Mouse (Mus musculus): ENCODE results near the gene Gal3st1. TPM values are rescaled to one million over a fixed set of nuclear protein-coding genes. Genes with fewer than 3 reads are reported as not detected.
"Not testable (repeated sequence)": the region's sequence is repeated elsewhere in the genome, so short reads cannot be mapped to it uniquely, and the experiment has no call there.

Gene Gal3st1
- polyA plus RNA-seq, 1 experiment from 2014 or later = 1.5 TPM

GRCm38 (mm10) chr11:4015796-4016195 lies 32.4 kb downstream of the Gal3st1 start:
- 92% methylated on average over 14 of the region's 14 CpGs for WGBS
- ATAC-seq (ENCODE audit: low FRiP score); H3K9ac ChIP-seq (ENCODE audit: low read depth, low read length); H3K27me3 ChIP-seq (ENCODE audit: control insufficient read depth, insufficient read depth, low read length); H3K4me3 ChIP-seq (ENCODE audit: low read depth, low read length); H3K4me2 ChIP-seq (replicated peaks; ENCODE audit: low read depth, low read length); H3K27ac ChIP-seq (ENCODE audit: low read depth, low read length); H3K9me3 ChIP-seq (ENCODE audit: control insufficient read depth, low read length); H3K36me3 ChIP-seq (ENCODE audit: control insufficient read depth, insufficient read depth, low read length); H3K4me1 ChIP-seq (replicated peaks; ENCODE audit: control insufficient read depth, insufficient read depth, low read length); DNase-seq (ENCODE audit: low spot score): not testable (repeated sequence)

DNA sequence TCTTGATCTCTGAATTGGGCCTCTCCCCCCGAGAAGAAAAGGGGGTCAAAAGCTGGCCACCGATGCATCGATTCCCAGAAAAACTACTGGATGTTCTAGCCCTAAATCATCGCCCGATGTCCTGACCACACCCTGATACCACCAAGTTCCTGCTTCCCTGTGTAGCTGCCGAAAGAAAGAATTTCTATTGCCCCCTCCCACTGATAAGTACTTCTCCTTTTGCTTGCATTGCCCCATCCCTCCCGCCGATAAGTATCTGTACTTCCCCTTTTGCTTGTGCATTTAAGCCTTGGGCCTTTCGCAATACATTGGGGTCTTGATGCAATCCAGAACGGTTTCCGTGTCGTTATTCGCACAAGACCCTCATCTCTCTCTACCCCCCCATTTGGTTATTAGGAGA lies 38.7 kb downstream of the Gal3st1 start:
- WGBS = 94% methylated on average over 13 of the region's 13 CpGs
- H3K4me3 ChIP-seq (ENCODE audit: low read depth, low read length); H3K36me3 ChIP-seq (ENCODE audit: control insufficient read depth, insufficient read depth, low read length); H3K27me3 ChIP-seq (ENCODE audit: control insufficient read depth, insufficient read depth, low read length); H3K9me3 ChIP-seq (ENCODE audit: control insufficient read depth, low read length); ATAC-seq (ENCODE audit: low FRiP score); DNase-seq (ENCODE audit: low spot score); H3K4me1 ChIP-seq (replicated peaks; ENCODE audit: control insufficient read depth, insufficient read depth, low read length); H3K27ac ChIP-seq (ENCODE audit: low read depth, low read length); H3K4me2 ChIP-seq (replicated peaks; ENCODE audit: low read depth, low read length); H3K9ac ChIP-seq (ENCODE audit: low read depth, low read length): not testable (repeated sequence)

- no peaks in the 10 kb centered on the region for H3K9me3 ChIP-seq (ENCODE audit: control insufficient read depth, low read length)
- H3K9ac ChIP-seq (ENCODE audit: low read depth, low read length) = no peak overlapping the region
- no peaks in the 10 kb centered on the region for H3K36me3 ChIP-seq (ENCODE audit: control insufficient read depth, insufficient read depth, low read length)
- H3K4me3 ChIP-seq (ENCODE audit: low read depth, low read length) = no peak overlapping the region
- no peak overlapping the region for H3K27ac ChIP-seq (ENCODE audit: low read depth, low read length)
- no peaks in the 10 kb centered on the region for H3K4me1 ChIP-seq (replicated peaks; ENCODE audit: control insufficient read depth, insufficient read depth, low read length)
- DNase-seq (ENCODE audit: low spot score) (no peak), ATAC-seq (ENCODE audit: low FRiP score) (no peak)
- no peaks in the 10 kb centered on the region for H3K27me3 ChIP-seq (ENCODE audit: control insufficient read depth, insufficient read depth, low read length)
- 76% methylated on average over 2 of the region's 2 CpGs for WGBS
- no peak overlapping the region for H3K4me2 ChIP-seq (replicated peaks; ENCODE audit: low read depth, low read length)
Observed at GRCm38 (mm10) chr11:4023321-4023720, 39.9 kb downstream of the Gal3st1 start.

DNA sequence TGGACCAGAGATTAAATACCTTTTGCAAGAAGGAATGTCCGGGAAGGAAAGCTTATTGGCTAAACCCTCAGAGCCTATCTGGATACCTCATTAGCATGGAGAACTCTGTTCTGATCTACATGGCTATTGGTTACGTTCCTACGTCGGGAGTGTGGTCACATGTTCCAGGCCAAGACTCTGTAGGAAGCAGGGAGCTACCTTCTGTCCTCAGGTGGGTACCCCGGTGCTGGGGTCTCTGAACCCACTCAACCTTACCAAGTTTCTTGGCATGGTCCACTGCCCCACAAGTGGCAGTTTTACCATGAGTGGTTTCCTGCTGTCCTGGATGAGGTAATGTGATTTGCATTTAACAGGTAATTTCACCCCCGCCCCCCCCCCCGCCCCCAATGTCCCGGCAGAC lies 43.6 kb downstream of the Gal3st1 start:
- no peak overlapping the region for H3K9ac ChIP-seq (ENCODE audit: low read depth, low read length)
- WGBS = 80% methylated on average over 8 of the region's 8 CpGs

DNA sequence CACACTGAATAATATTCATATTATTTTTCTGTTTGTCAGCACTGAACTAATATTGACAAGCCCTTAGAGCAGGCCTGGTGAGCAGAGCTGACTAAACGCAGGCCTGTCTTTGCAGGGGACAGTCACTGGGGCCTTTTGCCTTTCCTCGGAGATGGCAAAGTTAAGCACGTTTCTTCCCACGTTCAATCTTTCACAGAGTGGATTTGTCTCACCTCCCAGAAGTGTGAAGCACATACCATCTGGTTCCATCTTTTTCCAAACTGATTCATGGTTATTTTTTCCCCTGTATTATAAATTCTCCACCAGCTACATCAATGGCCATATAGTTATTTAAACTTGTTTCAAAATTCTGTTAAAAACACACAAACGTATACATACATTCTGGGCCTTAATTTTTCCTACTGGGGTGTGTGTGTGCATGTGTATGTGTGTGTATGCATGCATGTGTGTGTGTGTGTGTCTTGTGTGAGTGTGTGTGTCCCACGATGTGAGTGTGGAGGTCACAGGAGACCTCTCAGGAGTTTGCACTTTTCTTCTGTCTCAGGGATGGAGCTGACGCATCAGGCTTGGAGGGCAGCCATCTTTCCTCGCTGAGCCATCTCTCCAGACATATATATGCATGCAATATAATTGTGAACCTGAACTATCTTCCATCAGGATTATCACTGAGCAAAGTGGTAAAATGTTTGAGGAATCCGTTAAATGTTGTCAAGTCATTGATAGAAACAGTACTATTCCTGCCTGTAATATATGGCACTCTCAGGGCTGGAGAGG lies 44.3 kb downstream of the Gal3st1 start:
- H3K4me3 ChIP-seq (ENCODE audit: low read depth, low read length) = no peak overlapping the region
- no peak for ATAC-seq (ENCODE audit: low FRiP score)
- no peaks in the 10 kb centered on the region for H3K9me3 ChIP-seq (ENCODE audit: control insufficient read depth, low read length)
- no peak overlapping the region for H3K9ac ChIP-seq (ENCODE audit: low read depth, low read length)
- 83% methylated on average over 9 of the region's 9 CpGs for WGBS
- no peaks in the 10 kb centered on the region for H3K27me3 ChIP-seq (ENCODE audit: control insufficient read depth, insufficient read depth, low read length)
- no peaks in the 10 kb centered on the region for H3K36me3 ChIP-seq (ENCODE audit: control insufficient read depth, insufficient read depth, low read length)
- no peaks in the 10 kb centered on the region for H3K4me1 ChIP-seq (replicated peaks; ENCODE audit: control insufficient read depth, insufficient read depth, low read length)
- no peak for DNase-seq (ENCODE audit: low spot score)
- no peak overlapping the region for H3K27ac ChIP-seq (ENCODE audit: low read depth, low read length)
- H3K4me2 ChIP-seq (replicated peaks; ENCODE audit: low read depth, low read length) = no peak overlapping the region

More for the DNA sequence above, 43.6 kb downstream of the Gal3st1 start:
- Histone ChIP-seq H3K4me3 (ENCODE audit: low read depth, low read length) (no peak overlapping the region), H3K27ac (ENCODE audit: low read depth, low read length) (no peak overlapping the region), H3K9me3 (ENCODE audit: control insufficient read depth, low read length) (no peaks in the 10 kb centered on the region), H3K27me3 (ENCODE audit: control insufficient read depth, insufficient read depth, low read length) (no peaks in the 10 kb centered on the region), H3K4me2 (replicated peaks; ENCODE audit: low read depth, low read length) (no peak overlapping the region), H3K36me3 (ENCODE audit: control insufficient read depth, insufficient read depth, low read length) (no peaks in the 10 kb centered on the region), H3K4me1 (replicated peaks; ENCODE audit: control insufficient read depth, insufficient read depth, low read length) (no peaks in the 10 kb centered on the region)
- DNase-seq (ENCODE audit: low spot score) (no peak), ATAC-seq (ENCODE audit: low FRiP score) (no peak)

GRCm38 (mm10) chr11:4029343-4029742 lies 45.9 kb downstream of the Gal3st1 start:
- H3K4me2 ChIP-seq (replicated peaks; ENCODE audit: low read depth, low read length) = no peak overlapping the region
- no peaks in the 10 kb centered on the region for H3K9me3 ChIP-seq (ENCODE audit: control insufficient read depth, low read length)
- WGBS = 68% methylated on average over 4 of the region's 4 CpGs
- ATAC-seq (ENCODE audit: low FRiP score) (no peak), DNase-seq (ENCODE audit: low spot score) (no peak)
- H3K27ac ChIP-seq (ENCODE audit: low read depth, low read length) = no peak overlapping the region
- H3K4me3 ChIP-seq (ENCODE audit: low read depth, low read length) = no peak overlapping the region
- H3K4me1 ChIP-seq (replicated peaks; ENCODE audit: control insufficient read depth, insufficient read depth, low read length) = no peaks in the 10 kb centered on the region
- no peaks in the 10 kb centered on the region for H3K27me3 ChIP-seq (ENCODE audit: control insufficient read depth, insufficient read depth, low read length)
- no peak overlapping the region for H3K9ac ChIP-seq (ENCODE audit: low read depth, low read length)
- no peaks in the 10 kb centered on the region for H3K36me3 ChIP-seq (ENCODE audit: control insufficient read depth, insufficient read depth, low read length)

DNA sequence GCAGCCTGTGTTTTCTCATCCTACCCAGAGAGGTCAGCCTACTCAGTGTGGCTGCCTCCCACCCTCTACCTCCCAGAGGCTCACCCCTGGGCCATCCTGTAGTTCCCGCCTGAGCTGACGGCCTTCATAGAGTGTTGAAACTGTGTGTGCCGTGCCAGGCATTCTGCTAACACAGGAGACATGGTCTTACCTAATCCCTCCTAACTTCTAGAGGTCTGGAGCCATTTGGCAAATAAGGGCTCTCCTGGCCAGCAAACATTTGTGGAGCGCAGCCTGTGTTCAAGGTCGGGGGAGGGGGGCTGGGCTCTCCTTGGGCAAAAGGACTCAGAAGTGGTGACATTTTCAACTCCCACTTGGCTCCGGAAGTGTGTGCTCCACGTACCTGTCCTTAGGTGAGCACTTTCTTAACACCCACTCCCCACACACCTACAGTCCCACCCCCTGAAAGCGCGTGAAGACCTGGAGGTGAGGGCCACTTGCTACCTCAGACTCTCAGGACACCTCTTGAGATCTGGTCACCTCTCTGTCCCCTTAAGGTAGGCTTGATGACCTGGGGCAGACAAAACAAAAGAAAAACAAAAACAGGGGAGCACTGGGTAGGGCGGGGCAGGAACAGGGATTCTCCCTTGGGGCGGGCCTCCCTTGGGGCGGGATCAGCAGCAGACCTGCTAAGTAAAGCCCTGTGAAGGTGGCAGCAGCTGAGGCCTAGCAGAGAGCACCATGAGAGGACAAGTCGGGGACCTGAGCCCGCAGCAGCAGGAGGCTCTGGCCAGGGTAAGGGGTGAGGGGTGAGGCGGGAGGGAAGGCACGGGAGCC lies 47.9 kb downstream of the Gal3st1 start, which contains the start of gene Sec14l4:
Sec14l4 (plus strand) TSS at position 337 of the 816 bp plus-strand sequence.
- no peak for ATAC-seq (ENCODE audit: low FRiP score)
- Histone ChIP-seq H3K4me2 (replicated peaks; ENCODE audit: low read depth, low read length) (no peak within 1 kb of the TSS), H3K4me3 (ENCODE audit: low read depth, low read length) (no peak within 1 kb of the TSS), H3K27ac (ENCODE audit: low read depth, low read length) (no peak within 1 kb of the TSS), H3K36me3 (ENCODE audit: control insufficient read depth, insufficient read depth, low read length) (no peaks in the 10 kb centered on the region), H3K4me1 (replicated peaks; ENCODE audit: control insufficient read depth, insufficient read depth, low read length) (no peaks in the 10 kb centered on the region), H3K9ac (ENCODE audit: low read depth, low read length) (no peak within 1 kb of the TSS), H3K27me3 (ENCODE audit: control insufficient read depth, insufficient read depth, low read length) (no peaks in the 10 kb centered on the region), H3K9me3 (ENCODE audit: control insufficient read depth, low read length) (no peaks in the 10 kb centered on the region)
- 32% methylated on average over 16 of the region's 16 CpGs for WGBS
- no peak for DNase-seq (ENCODE audit: low spot score)

GRCm38 (mm10) chr11:4031961-4032360 lies 48.5 kb downstream of the Gal3st1 start:
- H3K9me3 ChIP-seq (ENCODE audit: control insufficient read depth, low read length) = no peaks in the 10 kb centered on the region
- H3K27ac ChIP-seq (ENCODE audit: low read depth, low read length) = no peak overlapping the region
- H3K4me2 ChIP-seq (replicated peaks; ENCODE audit: low read depth, low read length) = no peak overlapping the region
- H3K4me3 ChIP-seq (ENCODE audit: low read depth, low read length) = no peak overlapping the region
- H3K9ac ChIP-seq (ENCODE audit: low read depth, low read length) = no peak overlapping the region
- 34% methylated on average over 12 of the region's 12 CpGs for WGBS
- no peaks in the 10 kb centered on the region for H3K36me3 ChIP-seq (ENCODE audit: control insufficient read depth, insufficient read depth, low read length)
- H3K27me3 ChIP-seq (ENCODE audit: control insufficient read depth, insufficient read depth, low read length) = no peaks in the 10 kb centered on the region
- DNase-seq (ENCODE audit: low spot score) (no peak), ATAC-seq (ENCODE audit: low FRiP score) (no peak)
- no peaks in the 10 kb centered on the region for H3K4me1 ChIP-seq (replicated peaks; ENCODE audit: control insufficient read depth, insufficient read depth, low read length)

All from hindbrain, embryonic 11.5 days (tissue).